Mouse (Mus musculus): Measurements from ENCODE around the gene Rbms3.

Gene Rbms3

GRCm38 (mm10) chr9:116834949-116835348 is 794.8 kb downstream of the Rbms3 start:
- no peak for DNase-seq (ENCODE audit: low spot score in 2 of 2)

GRCm38 (mm10) chr9:116833677-116834076 is 796.0 kb downstream of the Rbms3 start:
- DNase-seq (ENCODE audit: low spot score in 2 of 2) = no peak

GRCm38 (mm10) chr9:116832822-116833221 is 796.9 kb downstream of the Rbms3 start:
- DNase-seq (ENCODE audit: low spot score in 2 of 2) = no peak

GRCm38 (mm10) chr9:116831386-116831785 is 798.3 kb downstream of the Rbms3 start:
- no peak for DNase-seq (ENCODE audit: low spot score in 2 of 2)

GRCm38 (mm10) chr9:116829929-116830328 is 799.8 kb downstream of the Rbms3 start:
- DNase-seq (ENCODE audit: low spot score in 2 of 2) = no peak

- no peak for DNase-seq (ENCODE audit: low spot score in 2 of 2)
Measured at GRCm38 (mm10) chr9:116821601-116822000, 808.1 kb downstream of the Rbms3 start.

- no peak for DNase-seq (ENCODE audit: low spot score in 2 of 2)
Measured at GRCm38 (mm10) chr9:116817196-116817595, 812.5 kb downstream of the Rbms3 start.

GRCm38 (mm10) chr9:116814495-116815094 is 815.1 kb downstream of the Rbms3 start:
- no peak for DNase-seq (ENCODE audit: low spot score in 2 of 2)

GRCm38 (mm10) chr9:116813396-116813795 is 816.3 kb downstream of the Rbms3 start:
- DNase-seq (ENCODE audit: low spot score in 2 of 2) = no peak

GRCm38 (mm10) chr9:116809260-116809659 is 820.5 kb downstream of the Rbms3 start:
- DNase-seq (ENCODE audit: low spot score in 2 of 2) = no peak

GRCm38 (mm10) chr9:116808401-116808800 is 821.3 kb downstream of the Rbms3 start:
- DNase-seq (ENCODE audit: low spot score in 2 of 2) = no peak

GRCm38 (mm10) chr9:116807166-116808081 is 822.3 kb downstream of the Rbms3 start:
- DNase-seq (ENCODE audit: low spot score in 2 of 2) = no peak

GRCm38 (mm10) chr9:116803292-116803731 is 826.4 kb downstream of the Rbms3 start:
- no peak for DNase-seq (ENCODE audit: low spot score in 2 of 2)

GRCm38 (mm10) chr9:116802602-116803001 is 827.1 kb downstream of the Rbms3 start:
- DNase-seq (ENCODE audit: low spot score in 2 of 2) = no peak

GRCm38 (mm10) chr9:116795240-116795955 is 834.3 kb downstream of the Rbms3 start:
- no peak for DNase-seq (ENCODE audit: low spot score in 2 of 2)

GRCm38 (mm10) chr9:116791850-116792249 is 837.9 kb downstream of the Rbms3 start:
- DNase-seq (ENCODE audit: low spot score in 2 of 2) = no peak

- DNase-seq (ENCODE audit: low spot score in 2 of 2) = no peak
Measured at GRCm38 (mm10) chr9:116786136-116787046, 843.3 kb downstream of the Rbms3 start.

- DNase-seq (ENCODE audit: low spot score in 2 of 2) = no peak
Measured at GRCm38 (mm10) chr9:116771820-116772219, 857.9 kb downstream of the Rbms3 start.

- no peak for DNase-seq (ENCODE audit: low spot score in 2 of 2)
Measured at GRCm38 (mm10) chr9:116769358-116770054, 860.2 kb downstream of the Rbms3 start.

- no peak for DNase-seq (ENCODE audit: low spot score in 2 of 2)
Measured at GRCm38 (mm10) chr9:116762395-116763025, 867.2 kb downstream of the Rbms3 start.

Data from frontal cortex, postnatal 25 days (tissue).